Mouse (Mus musculus): ENCODE measurements around the gene Ube2i. TPM values are rescaled to one million over a fixed set of nuclear protein-coding genes. Genes with fewer than 3 reads are reported as not detected.

Ube2i gene
- 698 TPM in 2 replicates for polyA plus RNA-seq (2015; fragmentation: Nextera tagmentation; extraction: Ambion mirVana)

- WGBS, result 79% methylated on average over 9 of the region's 9 CpGs
- Histone ChIP-seq H3K27me3 (no peaks in the 10 kb centered on the region), H3K4me3 (peak within 1 kb of the TSS; percentile 79), H3K9me3 (no peaks in the 10 kb centered on the region), H3K9ac (peak within 1 kb of the TSS; percentile 98), H3K4me1 (peaks cover 30% of the 10 kb centered on the region), H3K36me3 (no peaks in the 10 kb centered on the region), H3K27ac (peak within 1 kb of the TSS; percentile 97), H3K4me2 (peak within 1 kb of the TSS; percentile 49)
- ATAC-seq (ENCODE audit: borderline replicate concordance, extremely low read depth, low FRiP score, low TSS enrichment), result no peak
These were observed at the start of gene Ube2i for GRCm38 (mm10) chr17:25274571-25275346. TSS of gene Ube2i (minus strand) at chr17:25274622.

GRCm38 (mm10) chr17:25322930-25323329 is 48.5 kb upstream of the Ube2i start:
- Histone ChIP-seq H3K27ac (no peak overlapping the region), H3K9me3 (no peaks in the 10 kb centered on the region), H3K27me3 (no peaks in the 10 kb centered on the region), H3K36me3 (no peaks in the 10 kb centered on the region), H3K4me1 (no peaks in the 10 kb centered on the region), H3K9ac (no peak overlapping the region), H3K4me3 (no peak overlapping the region), H3K4me2 (no peak overlapping the region)
- no peak for ATAC-seq (ENCODE audit: borderline replicate concordance, extremely low read depth, low FRiP score, low TSS enrichment)
- WGBS, result 3% methylated on average over 2 of the region's 2 CpGs

- WGBS, result 86% methylated on average over 8 of the region's 8 CpGs
- Histone ChIP-seq H3K4me3 (no peak overlapping the region), H3K27me3 (no peaks in the 10 kb centered on the region), H3K27ac (no peak overlapping the region), H3K4me2 (no peak overlapping the region), H3K9me3 (no peaks in the 10 kb centered on the region), H3K36me3 (no peaks in the 10 kb centered on the region), H3K4me1 (no peaks in the 10 kb centered on the region), H3K9ac (no peak overlapping the region)
- no peak for ATAC-seq (ENCODE audit: borderline replicate concordance, extremely low read depth, low FRiP score, low TSS enrichment)
These were observed 46.4 kb upstream of the Ube2i start for GRCm38 (mm10) chr17:25320819-25321218.

DNA sequence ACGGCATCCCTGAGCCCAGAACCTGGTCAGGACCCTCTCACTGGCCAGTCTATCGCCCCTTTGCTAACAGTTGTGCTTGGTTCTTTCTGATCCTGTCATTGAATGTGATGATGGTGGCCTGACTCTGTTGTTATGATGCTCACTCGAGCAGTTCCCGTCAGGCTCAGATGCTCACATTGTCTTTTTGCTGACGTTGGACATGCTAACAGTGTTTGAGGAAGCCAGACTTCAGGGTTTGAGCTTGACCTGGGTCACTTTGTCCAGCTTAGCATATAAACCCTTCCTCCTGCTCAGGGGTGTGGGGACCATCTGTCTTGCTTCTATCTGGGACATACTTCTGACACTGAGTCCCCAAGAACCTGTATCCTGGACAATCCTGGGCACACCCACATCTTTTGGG is 43.9 kb upstream of the Ube2i start, which contains the start of gene Prss29:
Gene Prss29 (plus strand): TSS at position 301 of the 400 bp plus-strand sequence.
- Histone ChIP-seq H3K4me1 (no peaks in the 10 kb centered on the region), H3K27me3 (no peaks in the 10 kb centered on the region), H3K4me3 (no peak within 1 kb of the TSS), H3K4me2 (no peak within 1 kb of the TSS), H3K36me3 (no peaks in the 10 kb centered on the region), H3K9ac (no peak within 1 kb of the TSS), H3K9me3 (no peaks in the 10 kb centered on the region), H3K27ac (no peak within 1 kb of the TSS)
- 65% methylated on average over 5 of the region's 5 CpGs for WGBS
- ATAC-seq (ENCODE audit: borderline replicate concordance, extremely low read depth, low FRiP score, low TSS enrichment), result no peak

DNA sequence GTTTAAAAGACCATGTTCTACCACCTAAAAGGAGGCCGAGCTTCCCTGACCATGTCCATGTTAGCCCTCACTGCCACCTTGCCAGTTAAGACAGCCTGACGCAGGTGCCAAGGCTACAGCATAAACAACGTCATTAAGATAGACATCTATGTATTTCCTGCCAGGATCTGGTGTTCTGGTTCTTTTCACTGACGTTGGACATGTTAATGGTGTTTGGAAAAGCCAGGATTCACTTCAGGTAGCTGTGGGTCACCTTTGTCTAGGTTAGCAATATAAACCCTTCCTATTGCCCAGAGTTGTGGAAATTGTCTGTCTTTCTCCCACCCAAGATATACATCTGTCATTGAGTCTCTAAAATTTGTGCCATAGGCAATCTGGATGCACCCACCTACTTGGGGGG is 33.9 kb upstream of the Ube2i start, which contains the start of gene Prss28:
Gene Prss28 (plus strand): TSS at position 301 of the 400 bp plus-strand sequence.
- Histone ChIP-seq H3K4me3 (no peak within 1 kb of the TSS), H3K27me3 (0 out of 2 replicates have a peak, but pooled peaks cover 3% of the 10 kb centered on the region), H3K36me3 (no peaks in the 10 kb centered on the region), H3K4me1 (no peaks in the 10 kb centered on the region), H3K4me2 (no peak within 1 kb of the TSS), H3K9me3 (no peaks in the 10 kb centered on the region), H3K9ac (no peak within 1 kb of the TSS), H3K27ac (no peak within 1 kb of the TSS)
- ATAC-seq (ENCODE audit: borderline replicate concordance, extremely low read depth, low FRiP score, low TSS enrichment), result no peak
- 45% methylated on average over 4 of the region's 4 CpGs for WGBS

- Histone ChIP-seq H3K36me3 (no peaks in the 10 kb centered on the region), H3K4me3 (no peak within 1 kb of the TSS), H3K4me2 (no peak within 1 kb of the TSS), H3K9ac (no peak within 1 kb of the TSS), H3K27me3 (no peaks in the 10 kb centered on the region), H3K27ac (no peak within 1 kb of the TSS), H3K9me3 (no peaks in the 10 kb centered on the region), H3K4me1 (no peaks in the 10 kb centered on the region)
- WGBS, result 67% methylated on average over 5 of the region's 5 CpGs
- ATAC-seq (ENCODE audit: borderline replicate concordance, extremely low read depth, low FRiP score, low TSS enrichment), result no peak
These were observed 23.7 kb upstream of the Ube2i start, which contains the start of gene Prss34 for GRCm38 (mm10) chr17:25298094-25298493. TSS of gene Prss34 (plus strand) at chr17:25298394.

DNA sequence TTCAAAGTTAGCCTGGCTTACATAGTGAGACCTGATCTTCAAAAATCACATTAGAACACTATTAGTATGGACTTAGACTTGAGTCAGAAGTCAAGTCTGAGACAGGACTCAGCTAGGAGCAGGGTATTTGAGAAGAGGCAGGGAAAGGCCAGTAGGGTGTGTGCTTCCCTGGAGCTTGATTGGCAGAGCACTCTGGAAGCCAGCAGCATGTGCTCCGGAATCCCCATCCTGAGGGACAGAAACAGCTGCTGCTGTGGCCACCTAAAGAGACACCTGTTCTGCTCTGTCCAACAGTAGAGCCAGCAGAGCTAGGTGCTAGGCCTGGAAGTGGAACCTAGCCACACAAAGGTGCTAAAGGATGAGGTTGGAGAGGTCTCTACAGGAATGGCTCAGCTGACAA is 19.7 kb upstream of the Ube2i start:
- Histone ChIP-seq H3K36me3 (no peaks in the 10 kb centered on the region), H3K27me3 (no peaks in the 10 kb centered on the region), H3K9me3 (no peaks in the 10 kb centered on the region), H3K27ac (no peak overlapping the region), H3K4me3 (no peak overlapping the region), H3K4me2 (no peak overlapping the region), H3K9ac (no peak overlapping the region), H3K4me1 (no peaks in the 10 kb centered on the region)
- WGBS, result 37% methylated on average over 1 of the region's 1 CpGs
- no peak for ATAC-seq (ENCODE audit: borderline replicate concordance, extremely low read depth, low FRiP score, low TSS enrichment)

- H3K27me3 ChIP-seq, result no peaks in the 10 kb centered on the region
- 36% methylated on average over 5 of the region's 5 CpGs for WGBS
- no peak overlapping the region for H3K4me2 ChIP-seq
- H3K9me3 ChIP-seq, result no peaks in the 10 kb centered on the region
- H3K9ac ChIP-seq, result no peak overlapping the region
- H3K27ac ChIP-seq, result no peak overlapping the region
- no peaks in the 10 kb centered on the region for H3K36me3 ChIP-seq
- no peaks in the 10 kb centered on the region for H3K4me1 ChIP-seq
- ATAC-seq (ENCODE audit: borderline replicate concordance, extremely low read depth, low FRiP score, low TSS enrichment), result no peak
- H3K4me3 ChIP-seq, result no peak overlapping the region
These were observed 19.1 kb upstream of the Ube2i start for GRCm38 (mm10) chr17:25293495-25293894.

DNA sequence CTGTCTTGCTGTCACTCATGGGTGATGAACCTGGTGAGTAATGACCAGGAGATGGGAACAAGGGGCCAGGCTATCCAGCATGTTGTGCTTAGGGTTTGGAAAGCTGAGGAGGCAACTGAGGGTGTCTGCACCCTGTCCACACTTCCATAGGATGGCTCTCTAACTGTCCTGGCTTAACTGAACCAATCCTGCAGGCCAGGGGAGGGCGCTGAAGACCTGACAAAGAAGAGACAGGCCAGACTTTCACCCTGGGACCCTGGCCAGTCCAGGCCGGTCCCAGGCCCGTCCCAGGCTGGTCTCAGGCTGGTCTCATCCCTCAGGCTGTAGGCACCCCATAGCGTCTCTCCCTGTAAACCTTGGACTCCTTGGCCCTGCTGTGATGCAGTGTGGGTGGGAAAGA is 16.0 kb upstream of the Ube2i start:
- Histone ChIP-seq H3K9ac (no peak overlapping the region), H3K4me1 (no peaks in the 10 kb centered on the region), H3K27me3 (no peaks in the 10 kb centered on the region), H3K36me3 (no peaks in the 10 kb centered on the region), H3K4me3 (no peak overlapping the region), H3K27ac (no peak overlapping the region), H3K9me3 (no peaks in the 10 kb centered on the region), H3K4me2 (no peak overlapping the region)
- no peak for ATAC-seq (ENCODE audit: borderline replicate concordance, extremely low read depth, low FRiP score, low TSS enrichment)
- WGBS, result 18% methylated on average over 4 of the region's 4 CpGs

DNA sequence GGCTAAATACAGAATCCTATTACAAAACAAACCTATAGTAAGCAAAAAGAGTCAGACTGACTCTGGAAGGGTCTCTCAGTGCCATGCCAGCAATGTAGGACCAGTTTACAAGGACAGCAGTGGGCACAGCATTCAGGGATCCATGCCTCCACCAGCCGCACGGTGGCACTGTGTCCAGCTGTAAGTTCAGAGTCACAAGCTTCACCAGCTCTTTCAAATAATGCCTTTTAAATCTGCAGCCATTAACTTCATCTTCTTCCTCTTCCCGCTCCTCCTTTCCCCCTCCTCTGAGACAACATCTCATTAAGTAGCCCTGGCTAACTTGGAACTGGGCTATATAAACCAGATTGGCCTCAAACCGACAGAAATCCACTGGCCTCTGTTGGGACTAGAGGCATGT is 14.4 kb upstream of the Ube2i start:
- ATAC-seq (ENCODE audit: borderline replicate concordance, extremely low read depth, low FRiP score, low TSS enrichment), result no peak
- no peaks in the 10 kb centered on the region for H3K36me3 ChIP-seq
- H3K9ac ChIP-seq, result no peak overlapping the region
- no peaks in the 10 kb centered on the region for H3K4me1 ChIP-seq
- no peak overlapping the region for H3K4me2 ChIP-seq
- no peaks in the 10 kb centered on the region for H3K27me3 ChIP-seq
- no peaks in the 10 kb centered on the region for H3K9me3 ChIP-seq
- no peak overlapping the region for H3K4me3 ChIP-seq
- WGBS, result 15% methylated on average over 4 of the region's 4 CpGs
- no peak overlapping the region for H3K27ac ChIP-seq

DNA sequence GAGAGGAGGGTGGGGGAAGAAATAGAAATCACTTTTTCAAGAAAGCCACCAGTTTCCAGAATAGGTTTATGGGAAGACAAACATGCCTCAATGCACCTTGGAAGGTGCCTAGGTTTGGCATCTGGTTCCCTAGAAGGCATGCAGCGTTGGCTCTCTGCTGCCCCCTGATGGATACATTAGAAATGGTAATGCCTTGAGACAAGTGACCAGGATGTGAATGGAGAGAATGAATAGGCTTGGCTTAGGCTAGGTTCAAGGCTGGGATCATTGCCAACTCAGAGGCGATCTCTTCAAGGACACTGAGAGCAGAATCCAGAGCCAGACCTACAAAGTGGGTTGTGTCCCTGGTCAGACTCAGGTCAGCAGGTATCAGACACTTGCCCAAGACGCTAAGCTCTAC is 10.6 kb upstream of the Ube2i start:
- H3K27me3 ChIP-seq, result no peaks in the 10 kb centered on the region
- ATAC-seq (ENCODE audit: borderline replicate concordance, extremely low read depth, low FRiP score, low TSS enrichment), result no peak
- H3K4me2 ChIP-seq, result no peak overlapping the region
- H3K4me3 ChIP-seq, result no peak overlapping the region
- H3K4me1 ChIP-seq, result no peaks in the 10 kb centered on the region
- H3K9ac ChIP-seq, result no peak overlapping the region
- H3K36me3 ChIP-seq, result no peaks in the 10 kb centered on the region
- no peaks in the 10 kb centered on the region for H3K9me3 ChIP-seq
- no peak overlapping the region for H3K27ac ChIP-seq
- 19% methylated on average over 3 of the region's 3 CpGs for WGBS

DNA sequence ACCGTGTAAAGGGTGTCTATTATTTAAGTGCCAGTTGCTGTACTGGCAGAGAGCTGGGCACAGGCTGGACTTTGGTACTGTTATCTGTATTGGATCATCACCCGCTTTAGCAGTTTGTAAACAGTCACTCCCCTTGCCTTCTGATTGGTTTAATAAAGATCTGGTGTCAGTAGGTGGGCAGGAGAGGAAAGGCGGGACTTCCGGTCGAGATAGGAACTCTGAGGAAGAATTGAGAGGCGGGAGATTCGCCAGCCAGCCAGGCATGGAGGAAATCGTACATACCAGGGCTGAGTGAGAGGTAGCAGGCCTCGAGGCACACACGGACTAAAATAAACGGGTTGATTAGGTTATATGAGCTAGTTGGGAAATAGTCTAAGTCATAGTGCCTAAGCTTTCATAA is 7.7 kb upstream of the Ube2i start:
- ATAC-seq (ENCODE audit: borderline replicate concordance, extremely low read depth, low FRiP score, low TSS enrichment), result no peak
- 34% methylated on average over 11 of the region's 11 CpGs for WGBS
- no peaks in the 10 kb centered on the region for H3K9me3 ChIP-seq
- no peak overlapping the region for H3K9ac ChIP-seq
- no peak overlapping the region for H3K27ac ChIP-seq
- no peak overlapping the region for H3K4me3 ChIP-seq
- no peaks in the 10 kb centered on the region for H3K27me3 ChIP-seq
- no peaks in the 10 kb centered on the region for H3K36me3 ChIP-seq
- no peaks in the 10 kb centered on the region for H3K4me1 ChIP-seq
- peak overlapping the region; percentile 26; the same call in 1 of the 2 replicates for H3K4me2 ChIP-seq

All from lung, embryonic 15.5 days (tissue).